Mouse (Mus musculus) CD4-positive, CD25-positive, alpha-beta regulatory T cell (primary cell): Measurements from ENCODE around the gene Dbx2. TPM values are rescaled to one million over a fixed set of nuclear protein-coding genes. Genes with fewer than 3 reads are reported as not detected.

Experiments
- polyA plus RNA-seq: library from polyadenylated mRNA; unstranded; fragments of 100-300 nt; shearing (Covaris generic); gene quantifications from one replicate; pipeline ENCODE4 v1.2.1, GENCODE M21; 2017

The Dbx2 gene
- 0.05 TPM for polyA plus RNA-seq

GRCm38 (mm10) chr15:95655860-95656259, at the start of gene Dbx2:
TSS of gene Dbx2 (minus strand) at chr15:95655960.

Other genes with a start within 250 kb of the Dbx2 start
- gene Nell2, start 127.4 kb downstream of the Dbx2 start, polyA plus RNA-seq, result not detected
- 61.0 TPM for gene Ano6, start 134.9 kb upstream of the Dbx2 start, polyA plus RNA-seq